Mouse (Mus musculus): ENCODE data around the gene Orai3. TPM values are rescaled to one million over a fixed set of nuclear protein-coding genes. Genes with fewer than 3 reads are reported as not detected.

Orai3 gene
- polyA plus RNA-seq (2017; shearing (Covaris generic)), result 10.5 TPM

DNA sequence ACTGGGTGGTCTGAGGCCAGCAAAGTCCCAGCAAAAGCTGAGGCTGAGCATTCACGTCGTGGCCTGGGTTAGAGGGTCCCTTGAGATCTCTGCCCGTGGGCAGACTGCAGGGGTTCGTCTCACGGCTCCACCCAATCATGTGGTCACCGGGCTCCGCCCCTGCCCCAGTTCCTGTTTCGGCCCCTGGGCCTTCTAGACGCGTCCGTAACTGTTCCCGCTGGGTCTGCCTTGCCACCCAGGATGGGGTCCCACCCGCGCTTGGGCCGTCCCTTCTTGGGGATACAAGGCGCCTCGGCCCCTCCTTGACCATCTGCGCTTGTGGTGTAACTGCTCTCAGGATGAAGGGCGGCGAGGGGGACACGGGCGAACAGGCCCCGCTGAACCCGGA is at the start of gene Orai3:
TSS of gene Orai3 (plus strand) at position 165 of the 388 bp plus-strand sequence.

DNA sequence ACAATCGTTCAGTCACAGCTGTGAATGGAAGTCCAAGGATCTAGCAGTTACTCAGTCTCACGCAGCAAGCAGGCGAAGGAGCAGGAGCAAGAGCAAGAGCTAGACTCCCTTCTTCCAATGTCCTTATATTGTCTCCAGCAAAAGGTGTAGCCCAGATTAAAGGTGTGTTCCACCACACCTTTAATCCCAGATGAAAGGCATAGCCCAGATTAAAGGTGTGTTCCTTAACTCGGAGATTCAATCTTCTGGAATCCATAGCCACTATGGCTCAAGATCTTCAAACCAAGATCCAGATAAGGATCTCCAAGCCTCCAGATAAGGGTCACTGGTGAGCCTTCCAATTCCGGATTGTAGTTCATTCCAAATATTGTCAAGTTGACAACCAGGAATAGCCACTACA is 37.5 kb upstream of the Orai3 start, which contains the start of gene Ctf2:
TSS of gene Ctf2 (minus strand) at position 101 of the 400 bp plus-strand sequence.

DNA sequence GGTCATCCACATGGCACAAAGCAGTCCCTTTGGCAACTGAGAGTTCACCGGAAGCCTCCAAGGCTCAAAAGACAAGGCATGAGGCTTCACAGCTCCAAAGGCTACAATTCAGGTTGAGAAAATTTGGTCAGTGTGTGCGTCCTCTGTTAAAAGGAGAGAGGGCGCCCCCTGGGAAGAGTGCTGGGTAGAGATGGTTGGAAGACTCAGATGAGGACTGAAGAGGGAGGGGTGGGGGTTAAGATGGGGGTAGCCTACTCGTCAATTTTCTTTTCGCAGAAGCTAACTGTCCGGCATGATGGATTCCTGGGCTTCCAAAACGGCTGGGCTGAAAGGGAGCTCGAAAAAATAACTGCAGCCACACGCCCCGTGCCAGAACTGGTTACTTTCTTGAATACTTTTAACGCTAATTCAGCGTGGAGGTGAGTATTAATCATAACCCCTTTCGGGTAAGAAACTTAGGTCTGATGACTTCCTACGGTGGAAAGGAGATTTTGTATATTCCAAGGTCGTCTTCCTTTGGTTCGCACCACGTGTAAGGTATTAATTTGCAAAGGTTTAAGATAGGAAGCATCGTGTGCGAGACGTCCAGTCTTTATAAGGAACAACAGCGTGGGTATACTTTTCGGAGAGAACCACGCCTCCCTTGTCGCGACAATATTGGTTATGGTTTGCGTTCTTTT is 25.1 kb upstream of the Orai3 start, which contains the start of gene Fbxl19:
TSS of gene Fbxl19 (plus strand) at position 178 of the 680 bp plus-strand sequence.

DNA sequence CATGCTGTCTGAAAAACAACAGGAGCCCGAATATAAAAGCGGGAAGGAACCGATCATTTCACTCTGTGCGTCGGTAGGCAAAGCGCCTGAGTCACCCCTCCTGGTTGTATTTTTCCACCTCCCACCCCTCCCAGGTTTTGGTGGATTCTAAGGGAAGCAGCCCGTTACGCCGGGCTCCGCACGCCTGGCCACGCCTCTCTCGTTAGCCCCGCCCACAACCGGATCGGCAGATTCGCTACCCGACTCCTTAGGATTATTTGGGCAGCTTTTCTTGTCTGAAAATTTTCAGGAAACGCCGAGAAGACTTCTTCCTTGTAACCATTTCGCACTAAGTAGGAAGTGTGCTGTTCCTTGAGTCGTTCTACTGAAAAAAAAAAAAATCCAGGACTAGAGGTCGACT is 6.8 kb downstream of the Orai3 start, which contains the start of gene Setd1a:
TSS of gene Setd1a (plus strand) at position 245 of the 400 bp plus-strand sequence.

DNA sequence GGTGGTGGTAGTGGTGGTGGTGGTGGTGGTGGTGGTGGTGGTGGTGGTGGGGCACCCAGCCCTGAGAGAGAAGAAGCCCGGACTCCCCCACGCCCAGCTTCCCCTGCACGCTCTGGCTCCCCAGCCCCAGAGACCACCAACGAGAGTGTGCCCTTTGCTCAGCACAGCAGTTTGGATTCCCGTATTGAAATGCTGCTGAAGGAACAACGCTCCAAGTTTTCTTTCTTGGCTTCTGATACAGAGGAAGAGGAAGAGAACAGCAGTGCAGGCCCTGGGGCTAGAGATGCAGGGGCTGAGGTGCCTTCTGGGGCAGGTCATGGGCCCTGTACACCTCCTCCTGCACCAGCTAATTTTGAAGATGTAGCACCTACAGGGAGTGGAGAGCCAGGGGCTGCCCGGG is 15.7 kb downstream of the Orai3 start, which contains the start of gene Gm49388:
TSS of gene Gm49388 (plus strand) at position 301 of the 400 bp plus-strand sequence.

DNA sequence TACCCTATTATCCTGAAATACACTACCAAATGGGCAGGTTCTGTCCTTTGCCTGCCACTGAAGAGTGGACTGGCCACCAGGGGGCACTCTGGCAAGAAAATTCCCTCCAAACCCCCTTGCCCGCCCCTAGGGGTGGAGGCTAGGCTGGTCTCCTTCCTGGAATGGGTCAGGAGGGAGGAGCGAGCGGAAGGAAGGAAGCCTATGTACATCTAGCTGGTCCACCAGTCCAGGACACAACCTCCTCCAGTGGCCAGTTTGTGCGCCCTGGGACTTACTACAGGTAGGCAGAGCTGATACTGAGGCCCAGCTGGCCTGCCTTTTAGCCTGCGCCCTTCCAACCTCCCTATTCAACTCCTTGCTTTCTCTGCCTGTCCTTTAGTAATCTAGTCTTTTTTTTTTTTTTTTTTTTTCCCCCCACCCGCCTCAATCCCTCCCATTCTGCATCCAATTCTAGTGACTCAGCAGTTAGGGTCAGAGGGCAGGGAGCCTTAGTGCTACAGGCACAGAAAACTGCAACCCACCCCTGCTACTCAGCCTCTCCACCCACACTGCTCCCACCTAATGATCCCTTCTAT is 30.9 kb downstream of the Orai3 start, which contains the start of gene Hsd3b7:
TSS of gene Hsd3b7 (plus strand) at position 170 of the 575 bp plus-strand sequence.

DNA sequence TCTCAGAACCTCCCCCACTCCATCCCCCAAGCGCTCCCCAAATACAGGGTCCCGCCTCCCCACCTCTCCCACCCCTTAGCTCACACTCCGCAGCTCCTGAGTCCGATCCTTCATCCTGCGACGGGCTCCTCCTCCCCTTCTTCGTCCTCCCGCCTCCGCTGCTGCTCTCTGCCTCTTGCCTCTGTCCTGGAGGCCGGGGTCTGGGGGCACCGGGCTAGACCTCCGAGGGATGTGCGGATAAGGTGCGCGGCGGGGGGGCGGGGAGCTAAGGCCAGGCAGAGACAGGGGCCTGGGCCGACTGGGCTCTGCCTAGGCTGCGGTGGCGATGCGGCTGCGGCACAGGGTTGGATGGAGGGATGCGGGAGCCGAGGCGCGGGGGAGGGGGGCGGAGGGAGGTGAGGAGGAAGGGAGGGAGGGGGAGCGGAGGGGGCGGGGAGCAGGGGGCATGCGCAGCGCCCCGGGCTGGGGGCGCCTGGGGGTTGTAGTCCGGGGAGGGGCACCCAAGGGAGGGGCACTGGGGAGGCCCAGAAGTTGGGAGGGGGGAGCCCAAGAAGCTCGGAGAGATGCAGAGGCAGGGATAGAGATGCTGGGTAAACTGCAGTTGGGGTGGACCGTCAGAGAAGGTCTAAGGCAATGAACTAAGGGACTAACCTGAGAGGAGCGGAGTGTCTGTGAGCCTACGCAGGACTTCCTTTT is 54.7 kb downstream of the Orai3 start, which contains the start of the genes Stx4a and Stx1b:
TSS of gene Stx4a (plus strand) at position 119 of the 696 bp plus-strand sequence.
TSS of gene Stx1b (minus strand) at position 374 of the 696 bp plus-strand sequence.

Other genes with a start within 250 kb of the Orai3 start
- 10.3 TPM for gene Tmem265, start 208.4 kb upstream of the Orai3 start, polyA plus RNA-seq (2017; shearing (Covaris generic))
- 82.7 TPM for gene Phkg2, start 196.5 kb upstream of the Orai3 start, polyA plus RNA-seq (2017; shearing (Covaris generic))
- 0.39 TPM for gene Ccdc189, start 181.2 kb upstream of the Orai3 start, polyA plus RNA-seq (2017; shearing (Covaris generic))
- 108 TPM for gene Rnf40, start 181.0 kb upstream of the Orai3 start, polyA plus RNA-seq (2017; shearing (Covaris generic))
- gene Zfp629, start 154.0 kb upstream of the Orai3 start, polyA plus RNA-seq (2017; shearing (Covaris generic)), result 1.7 TPM
- 59.3 TPM for gene Bcl7c, start 60.9 kb upstream of the Orai3 start, polyA plus RNA-seq (2017; shearing (Covaris generic))
- gene Ctf1, start 57.1 kb upstream of the Orai3 start, polyA plus RNA-seq (2017; shearing (Covaris generic)), result not detected
- not detected for gene Ctf2, start 37.6 kb upstream of the Orai3 start, polyA plus RNA-seq (2017; shearing (Covaris generic))
- 0.71 TPM for gene Fbxl19, start 25.3 kb upstream of the Orai3 start, polyA plus RNA-seq (2017; shearing (Covaris generic))
- gene Setd1a, start 6.9 kb downstream of the Orai3 start, polyA plus RNA-seq (2017; shearing (Covaris generic)), result 7.5 TPM
- not detected for gene Gm49388, start 15.8 kb downstream of the Orai3 start, polyA plus RNA-seq (2017; shearing (Covaris generic))
- 0.79 TPM for gene Hsd3b7, start 30.8 kb downstream of the Orai3 start, polyA plus RNA-seq (2017; shearing (Covaris generic))
- gene Stx4a, start 54.5 kb downstream of the Orai3 start, polyA plus RNA-seq (2017; shearing (Covaris generic)), result 111 TPM
- 0.41 TPM for gene Stx1b, start 54.7 kb downstream of the Orai3 start, polyA plus RNA-seq (2017; shearing (Covaris generic))
- 25.8 TPM for gene Zfp646, start 106.4 kb downstream of the Orai3 start, polyA plus RNA-seq (2017; shearing (Covaris generic))
- 9.0 TPM for gene Zfp668, start 107.0 kb downstream of the Orai3 start, polyA plus RNA-seq (2017; shearing (Covaris generic))
- 0.51 TPM for gene Prss53, start 121.2 kb downstream of the Orai3 start, polyA plus RNA-seq (2017; shearing (Covaris generic))
- gene Gm21974, start 125.6 kb downstream of the Orai3 start, polyA plus RNA-seq (2017; shearing (Covaris generic)), result not detected
- 47.2 TPM for gene Vkorc1, start 125.8 kb downstream of the Orai3 start, polyA plus RNA-seq (2017; shearing (Covaris generic))
- gene Bckdk, start 134.3 kb downstream of the Orai3 start, polyA plus RNA-seq (2017; shearing (Covaris generic)), result 39.1 TPM
- gene Kat8, start 142.7 kb downstream of the Orai3 start, polyA plus RNA-seq (2017; shearing (Covaris generic)), result 32.7 TPM
- gene Prss8, start 160.3 kb downstream of the Orai3 start, polyA plus RNA-seq (2017; shearing (Covaris generic)), result not detected
- gene Prss36, start 176.9 kb downstream of the Orai3 start, polyA plus RNA-seq (2017; shearing (Covaris generic)), result 1.7 TPM
- gene Fus, start 197.6 kb downstream of the Orai3 start, polyA plus RNA-seq (2017; shearing (Covaris generic)), result 253 TPM
- gene Pycard, start 224.1 kb downstream of the Orai3 start, polyA plus RNA-seq (2017; shearing (Covaris generic)), result 95.9 TPM
- not detected for gene Trim72, start 234.1 kb downstream of the Orai3 start, polyA plus RNA-seq (2017; shearing (Covaris generic))

Measured in effector memory CD4-positive, alpha-beta T cell, adult 5 months (primary cell).